Mouse (Mus musculus) adrenal gland, postnatal 36 days (tissue): ENCODE data around the gene Rnf26. TPM values are rescaled to one million over a fixed set of nuclear protein-coding genes. Genes with fewer than 3 reads are reported as not detected.

Experiments
- DNase-seq, 2 experiments: peaks; one replicate each; pipeline ENCODE4 v3.0.0; 2021; ENCODE audit warnings: mixed read lengths in 1 of 2
- total RNA-seq, 2 experiments: library from RNA; stranded (reverse); gene quantifications; 2 replicates each; pipeline ENCODE4 v1.2.3; 2021

The Rnf26 gene
- total RNA-seq, 2 experiments from 2014 or later: 28.0 to 32.7 TPM

GRCm38 (mm10) chr9:44047571-44048490, 65.5 kb downstream of the Rnf26 start:
- no peak for DNase-seq

- DNase-seq: no peak
Observed at GRCm38 (mm10) chr9:44047071-44047470, 66.2 kb downstream of the Rnf26 start.

- no peak for DNase-seq
Observed at GRCm38 (mm10) chr9:44046426-44046825, 66.9 kb downstream of the Rnf26 start.

- no peak for DNase-seq
Observed at GRCm38 (mm10) chr9:44045884-44046272, 67.4 kb downstream of the Rnf26 start.

Other genes with a start within 250 kb of the Rnf26 start
- gene Thy1, start 70.1 kb downstream of the Rnf26 start, total RNA-seq: 10 to 100 TPM; 26.4 to 32.7 TPM
- 10 to 100 TPM; 47.3 to 75.2 TPM for gene Usp2, start 46.5 kb downstream of the Rnf26 start, total RNA-seq
- gene Mfrp, start 11.8 kb downstream of the Rnf26 start, total RNA-seq: under 1 TPM in 1 of 2 experiments, not detected in 1; 0.10 TPM
- 10 to 100 TPM; 13.0 to 20.4 TPM for gene C1qtnf5, start 6.3 kb downstream of the Rnf26 start, total RNA-seq
- gene Gm49380, start within 50 bp of the Rnf26 start, total RNA-seq: under 1 TPM; 0.70 to 0.76 TPM
- gene Mcam, start 21.0 kb upstream of the Rnf26 start, total RNA-seq: 10 to 100 TPM; 30.7 to 73.7 TPM
- gene Cbl, start 120.5 kb upstream of the Rnf26 start, total RNA-seq: 10 to 100 TPM; 28.9 to 40.5 TPM
- 1 to 10 TPM; 2.3 to 3.3 TPM for gene Ccdc153, start 127.2 kb upstream of the Rnf26 start, total RNA-seq
- not detected for gene Pdzd3, start 138.0 kb upstream of the Rnf26 start, total RNA-seq
- gene Nlrx1, start 155.1 kb upstream of the Rnf26 start, total RNA-seq: 10 to 100 TPM; 14.9 to 32.2 TPM
- 10 to 100 TPM; 28.2 to 32.6 TPM for gene Abcg4, start 175.1 kb upstream of the Rnf26 start, total RNA-seq
- 10 to 100 TPM; 18.9 to 24.4 TPM for gene Hinfp, start 192.2 kb upstream of the Rnf26 start, total RNA-seq
- 10 to 100 TPM; 37.6 to 50.6 TPM for gene C2cd2l, start 206.8 kb upstream of the Rnf26 start, total RNA-seq
- gene Dpagt1, start 212.5 kb upstream of the Rnf26 start, total RNA-seq: 10 to 100 TPM; 25.3 to 32.7 TPM
- 10 to 100 TPM; 41.3 to 47.7 TPM for gene H2afx, start 221.2 kb upstream of the Rnf26 start, total RNA-seq
- gene Hmbs, start 230.7 kb upstream of the Rnf26 start, total RNA-seq: 10 to 100 TPM; 61.8 to 98.3 TPM
- gene Vps11, start 248.2 kb upstream of the Rnf26 start, total RNA-seq: 10 to 100 TPM; 53.0 to 72.7 TPM